Mouse (Mus musculus) cerebellum, adult 2 months (tissue): Measurements from ENCODE around the gene Otud7b. TPM values are rescaled to one million over a fixed set of nuclear protein-coding genes. Genes with fewer than 3 reads are reported as not detected.

Experiments used
- DNase-seq, 2 experiments: peaks; one replicate each; pipeline ENCODE4 v3.0.0; 2021
- H3K27ac ChIP-seq: fragments of 200-500 bp; 2 replicates; pipeline ENCODE4 v1.5.1; 2012; ENCODE audit warnings: low read length, control low read depth, inconsistent platforms; ENCODE audit not compliant: insufficient read depth
- H3K27me3 ChIP-seq: fragments of 200-500 bp; 2 replicates; pipeline ENCODE4 v1.6.1; 2012; ENCODE audit warnings: inconsistent platforms, mild to moderate bottlenecking, low read length, moderate library complexity; ENCODE audit not compliant: control insufficient read depth, insufficient read depth
- H3K4me1 ChIP-seq: fragments of 200-500 bp; 2 replicates; pipeline ENCODE4 v1.6.1; 2011; ENCODE audit warnings: low read length; ENCODE audit not compliant: control insufficient read depth, insufficient read depth
- H3K4me3 ChIP-seq: fragments of 200-500 bp; replicated peaks from 2 replicates; pipeline ENCODE3; 2011; ENCODE audit warnings: mild to moderate bottlenecking, low read depth, low read length, control low read depth; ENCODE audit not compliant: insufficient read depth
- CTCF ChIP-seq: fragments of 200-500 bp; IDR thresholded peaks from 2 replicates; pipeline ENCODE4 v1.5.1; 2011; ENCODE audit warnings: low read depth, mild to moderate bottlenecking, control low read depth, low read length, moderate library complexity, borderline replicate concordance; ENCODE audit not compliant: insufficient read depth
- POLR2A ChIP-seq: fragments of 200-500 bp; IDR thresholded peaks from 2 replicates; pipeline ENCODE4 v1.6.1; 2011; ENCODE audit warnings: low read length, control low read depth, borderline replicate concordance; ENCODE audit not compliant: insufficient read depth
- WGBS: fragments of 180-500 bp; shearing (Covaris S2); methylation state at CpG from one replicate; pipeline ENCODE4 v1.1.7; 2018; 5-methylcytosine and 5-hydroxymethylcytosine counted together
- polyA plus RNA-seq: library from polyadenylated mRNA; depleted of rRNA; stranded (reverse); fragments of >200 nt; gene quantifications from 2 replicates; pipeline ENCODE4 v1.2.3, GENCODE M21; 2012

The Otud7b gene
- polyA plus RNA-seq, 1 experiment: 30.0 TPM

GRCm38 (mm10) chr3:96179531-96179930 lies 75.2 kb downstream of the Otud7b start:
- H3K4me1 ChIP-seq: peaks cover 21% of the 10 kb centered on the region
- 14% methylated on average over 4 of the region's 4 CpGs for WGBS
- no peak overlapping the region for H3K27ac ChIP-seq
- no peaks in the 10 kb centered on the region for H3K27me3 ChIP-seq
- no peak for TF ChIP-seq POLR2A
- TF ChIP-seq CTCF: no peak
- no peak overlapping the region for H3K4me3 ChIP-seq
- DNase-seq: peak; percentile 56 to 73

- under 1% methylated on average over 19 of the region's 23 CpGs for WGBS
- peak within 1 kb of the TSS; percentile 65 for H3K4me3 ChIP-seq
- peak; percentile 85 to 87 for DNase-seq
- peak within 1 kb of the TSS; percentile 86 for H3K27ac ChIP-seq
- no peaks in the 10 kb centered on the region for H3K27me3 ChIP-seq
- TF ChIP-seq POLR2A (peak; percentile 80), CTCF (no peak)
- H3K4me1 ChIP-seq: peaks cover 33% of the 10 kb centered on the region
Measured at GRCm38 (mm10) chr3:96180727-96181477, 76.6 kb downstream of the Otud7b start, which contains the start of gene Sv2a. Gene Sv2a, plus strand, starts transcription at chr3:96181151.

GRCm38 (mm10) chr3:96181510-96182381 lies 77.4 kb downstream of the Otud7b start:
- Histone ChIP-seq H3K27ac (peak overlapping the region; percentile 86), H3K4me1 (peaks cover 37% of the 10 kb centered on the region), H3K4me3 (peak overlapping the region; percentile 65), H3K27me3 (no peaks in the 10 kb centered on the region)
- peak; percentile 60 to 63 for DNase-seq
- WGBS: 7% methylated on average over 12 of the region's 12 CpGs
- TF ChIP-seq CTCF (no peak), POLR2A (peak; percentile 17; the same call in 1 of the 2 replicates)

GRCm38 (mm10) chr3:96182382-96182776 lies 78.1 kb downstream of the Otud7b start:
- TF ChIP-seq POLR2A: no peak
- TF ChIP-seq CTCF: no peak
- peak; percentile 55 to 58 for DNase-seq
- peak overlapping the region; percentile 65 for H3K4me3 ChIP-seq
- no peaks in the 10 kb centered on the region for H3K27me3 ChIP-seq
- H3K4me1 ChIP-seq: peaks cover 37% of the 10 kb centered on the region
- WGBS: 5% methylated on average over 4 of the region's 4 CpGs
- peak overlapping the region; percentile 86 for H3K27ac ChIP-seq

GRCm38 (mm10) chr3:96192977-96193376 lies 88.7 kb downstream of the Otud7b start:
- H3K4me3 ChIP-seq: no peak overlapping the region
- no peak for DNase-seq
- TF ChIP-seq CTCF: no peak
- no peak for TF ChIP-seq POLR2A
- H3K27me3 ChIP-seq: no peaks in the 10 kb centered on the region
- 56% methylated on average over 12 of the region's 12 CpGs for WGBS
- H3K4me1 ChIP-seq: no peaks in the 10 kb centered on the region; the same call in 1 of the 2 replicates
- no peak overlapping the region for H3K27ac ChIP-seq

GRCm38 (mm10) chr3:96194966-96195365 lies 90.6 kb downstream of the Otud7b start:
- TF ChIP-seq POLR2A (no peak), CTCF (no peak)
- Histone ChIP-seq H3K27ac (no peak overlapping the region), H3K4me1 (no peaks in the 10 kb centered on the region; the same call in 1 of the 2 replicates), H3K27me3 (no peaks in the 10 kb centered on the region), H3K4me3 (no peak overlapping the region)
- DNase-seq: no peak
- WGBS: 86% methylated on average over 10 of the region's 10 CpGs

GRCm38 (mm10) chr3:96195616-96196313 lies 91.4 kb downstream of the Otud7b start:
- peak; percentile 26; the same call in 1 of the 2 replicates for TF ChIP-seq CTCF
- TF ChIP-seq POLR2A: peak; percentile 18; the same call in 1 of the 2 replicates
- 91% methylated on average over 11 of the region's 11 CpGs for WGBS
- Histone ChIP-seq H3K4me3 (no peak overlapping the region), H3K27ac (no peak overlapping the region), H3K4me1 (no peaks in the 10 kb centered on the region; the same call in 1 of the 2 replicates), H3K27me3 (no peaks in the 10 kb centered on the region)
- no peak for DNase-seq
